Mouse (Mus musculus) forebrain, embryonic 14.5 days (tissue): ENCODE measurements around the gene Myo5a. TPM values are rescaled to one million over a fixed set of nuclear protein-coding genes. Genes with fewer than 3 reads are reported as not detected.

Source experiments
- polyA plus RNA-seq: library from polyadenylated mRNA; unstranded; fragments of >200 nt; fragmentation: Nextera tagmentation; extraction: Ambion mirVana; gene quantifications from 2 replicates; pipeline ENCODE4 v1.2.1, GENCODE M21; 2014

The Myo5a gene
- polyA plus RNA-seq, 1 experiment from 2014 or later, result 23.9 TPM

Other genes starting within 250 kb of the Myo5a start
- 0.55 and 1.1 TPM in 2 replicates for gene Onecut1, start 209.1 kb upstream of the Myo5a start, polyA plus RNA-seq
- gene Fam214a, start 118.1 kb upstream of the Myo5a start, polyA plus RNA-seq, result 29.0 and 30.6 TPM in 2 replicates
- 258 and 266 TPM in 2 replicates for gene Arpp19, start 33.4 kb upstream of the Myo5a start, polyA plus RNA-seq
- gene Myo5c, start 161.0 kb downstream of the Myo5a start, polyA plus RNA-seq, result 0.10 and 0.14 TPM in 2 replicates
- 53.2 and 57.5 TPM in 2 replicates for gene Gnb5, start 235.3 kb downstream of the Myo5a start, polyA plus RNA-seq